Mouse (Mus musculus): ENCODE data around the gene Usp49.
"Not testable (repeated sequence)": the region's sequence is repeated elsewhere in the genome, so short reads cannot be mapped to it uniquely, and the experiment has no call there.

Gene Usp49

DNA sequence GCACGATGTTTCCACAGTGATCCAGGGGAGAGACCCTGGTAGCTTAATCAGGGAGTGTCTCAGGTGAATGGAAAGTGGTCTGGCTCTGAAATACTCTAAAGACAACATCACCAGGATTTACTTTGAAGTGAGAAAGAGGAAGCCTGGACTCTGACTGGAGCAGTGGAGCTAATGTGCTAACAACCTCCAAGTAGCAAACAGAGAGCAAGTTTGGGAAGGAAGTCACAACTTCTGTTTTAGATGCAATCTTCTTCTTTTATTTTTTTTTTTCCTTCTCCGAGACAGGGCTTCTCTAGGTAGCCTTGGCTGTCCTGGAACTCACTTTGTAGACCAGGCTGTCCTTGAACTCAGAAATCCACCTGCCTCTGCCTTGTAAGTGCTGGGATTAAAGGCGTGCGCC, 21.3 kb upstream of the Usp49 start:
- no peak for DNase-seq (ENCODE audit: low read depth, low spot score)

- DNase-seq (ENCODE audit: low read depth, low spot score), result peak; percentile 95
These were observed 19.4 kb upstream of the Usp49 start, which contains the start of the genes Bysl, Med20 and Gm20517 for GRCm38 (mm10) chr17:47610849-47611660. Gene Bysl (minus strand): TSS chr17:47611492. Gene Med20 (plus strand): TSS chr17:47611582. Gene Gm20517 (plus strand): TSS chr17:47611589.

DNA sequence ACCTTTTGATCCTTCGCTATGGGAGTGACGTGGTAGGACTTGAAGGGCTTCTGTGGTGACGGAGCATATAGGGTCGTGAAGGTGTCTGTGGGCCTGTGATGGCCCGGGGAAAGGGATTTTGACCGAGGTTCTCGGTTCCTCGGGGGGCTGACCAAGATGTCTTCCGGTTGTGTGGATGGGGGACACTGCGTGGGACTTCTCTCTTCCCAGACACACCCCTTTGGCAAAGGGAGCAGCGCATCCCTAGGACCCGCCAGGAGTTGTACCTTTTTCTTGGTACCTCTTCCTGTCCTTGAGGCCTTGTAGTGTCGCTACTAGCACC, 18.9 kb upstream of the Usp49 start:
- no peak for DNase-seq (ENCODE audit: low read depth, low spot score)

DNA sequence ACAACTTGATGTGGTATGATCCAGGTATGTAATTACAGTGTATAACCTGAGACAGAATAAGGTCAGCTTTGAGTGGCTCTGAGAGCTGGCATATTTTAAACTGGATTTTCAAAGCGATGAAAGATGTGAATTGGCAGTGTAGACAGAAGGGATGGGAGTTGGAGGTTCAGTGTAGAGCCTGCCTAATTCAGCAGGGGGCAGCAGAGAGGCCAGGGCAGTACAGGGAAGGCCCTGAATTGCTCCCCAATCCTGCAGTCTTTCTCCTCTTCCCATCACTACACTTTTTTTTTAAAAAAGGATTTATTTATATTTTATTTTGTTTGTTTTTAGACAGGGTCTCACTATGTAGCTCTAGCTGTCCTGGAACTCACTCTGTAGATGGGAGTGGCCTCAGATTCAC, 16.5 kb upstream of the Usp49 start:
- no peak for DNase-seq (ENCODE audit: low read depth, low spot score)

DNA sequence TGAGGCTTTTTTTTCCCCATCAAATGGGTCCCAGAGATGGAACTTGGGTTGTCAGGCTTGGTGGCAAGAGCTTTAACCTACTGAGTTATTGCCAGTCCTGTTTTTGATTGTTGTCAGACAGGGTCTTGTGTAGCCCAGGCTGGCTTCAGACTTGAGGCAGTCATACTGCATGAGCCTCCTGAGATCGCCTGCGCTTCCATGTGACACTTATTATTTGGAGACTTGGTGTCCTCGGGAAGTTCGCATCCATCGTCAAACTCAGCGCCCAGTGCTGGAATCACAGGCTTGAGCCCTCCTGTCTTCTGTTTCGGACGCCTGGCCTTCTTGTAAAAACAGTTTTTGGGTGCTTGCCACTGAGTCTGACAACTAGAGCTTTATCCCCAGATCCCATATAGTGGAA, 14.4 kb upstream of the Usp49 start:
- DNase-seq (ENCODE audit: low read depth, low spot score), result no peak

- DNase-seq (ENCODE audit: low read depth, low spot score), result no peak
These were observed 13.8 kb upstream of the Usp49 start for GRCm38 (mm10) chr17:47616652-47617051.

- DNase-seq (ENCODE audit: low read depth, low spot score), result no peak
These were observed 12.7 kb upstream of the Usp49 start for GRCm38 (mm10) chr17:47617605-47618307.

DNA sequence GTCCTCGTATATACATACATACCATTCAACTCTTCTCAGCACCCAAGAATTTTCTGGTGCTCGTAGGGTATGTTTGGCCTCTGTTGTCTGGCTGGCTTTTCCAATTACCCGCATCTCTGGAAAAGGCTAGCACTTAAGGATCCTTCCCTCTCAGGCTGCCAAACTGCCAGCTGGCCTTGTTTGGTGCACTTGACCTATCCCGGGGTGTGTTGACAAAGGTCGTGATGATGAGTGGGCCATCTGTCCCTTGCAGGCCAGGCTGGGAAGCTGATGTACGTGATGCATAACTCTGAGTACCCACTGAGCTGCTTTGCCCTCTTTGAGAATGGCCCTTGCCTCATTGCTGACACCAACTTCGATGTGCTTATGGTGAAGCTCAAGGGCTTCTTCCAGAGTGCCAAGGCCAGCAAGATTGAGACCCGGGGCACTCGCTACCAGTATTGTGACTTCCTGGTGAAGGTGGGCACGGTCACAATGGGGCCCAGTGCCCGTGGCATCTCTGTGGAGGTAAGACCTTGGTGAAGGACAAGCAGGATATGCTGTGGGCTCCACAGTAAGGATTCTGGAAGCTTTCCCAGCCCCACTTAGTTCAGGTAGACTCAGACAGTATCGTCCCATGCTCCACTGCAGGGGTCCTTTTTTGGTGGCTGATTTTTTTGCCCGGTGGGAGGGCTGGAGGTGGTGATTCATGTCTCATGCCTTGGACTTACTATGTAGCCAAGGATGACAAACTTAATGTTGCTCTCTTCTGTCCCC, 11.8 kb upstream of the Usp49 start:
- no peak for DNase-seq (ENCODE audit: low read depth, low spot score)

GRCm38 (mm10) chr17:47622912-47623554, 7.5 kb upstream of the Usp49 start:
- DNase-seq (ENCODE audit: low read depth, low spot score), result no peak

- DNase-seq (ENCODE audit: low read depth, low spot score), result not testable (repeated sequence)
These were observed 5.9 kb upstream of the Usp49 start for GRCm38 (mm10) chr17:47624572-47624971.

- DNase-seq (ENCODE audit: low read depth, low spot score), result no peak
These were observed 5.4 kb upstream of the Usp49 start for GRCm38 (mm10) chr17:47625088-47625487.

DNA sequence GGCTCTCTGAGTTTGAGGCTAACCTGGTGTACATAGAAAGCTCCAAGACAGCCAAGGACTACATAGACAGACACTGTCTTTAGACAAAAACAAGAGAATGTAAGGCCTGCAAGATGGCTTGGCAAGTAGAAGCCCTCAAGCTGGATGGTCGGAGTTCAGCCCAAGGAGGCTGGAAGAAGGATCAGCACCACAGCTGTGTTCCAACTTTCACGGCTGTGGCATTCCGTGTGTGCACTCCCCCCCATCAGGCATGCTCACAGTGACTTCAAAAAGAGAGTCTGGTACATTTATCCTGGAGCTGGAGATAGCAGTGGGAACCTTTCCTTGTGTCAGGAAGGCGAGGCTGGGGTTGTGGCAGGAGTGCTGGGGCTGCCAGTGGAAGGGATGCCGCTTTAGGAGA, 4.5 kb upstream of the Usp49 start:
- no peak for DNase-seq (ENCODE audit: low read depth, low spot score)

GRCm38 (mm10) chr17:47627791-47628190, 2.7 kb upstream of the Usp49 start:
- no peak for DNase-seq (ENCODE audit: low read depth, low spot score)

DNA sequence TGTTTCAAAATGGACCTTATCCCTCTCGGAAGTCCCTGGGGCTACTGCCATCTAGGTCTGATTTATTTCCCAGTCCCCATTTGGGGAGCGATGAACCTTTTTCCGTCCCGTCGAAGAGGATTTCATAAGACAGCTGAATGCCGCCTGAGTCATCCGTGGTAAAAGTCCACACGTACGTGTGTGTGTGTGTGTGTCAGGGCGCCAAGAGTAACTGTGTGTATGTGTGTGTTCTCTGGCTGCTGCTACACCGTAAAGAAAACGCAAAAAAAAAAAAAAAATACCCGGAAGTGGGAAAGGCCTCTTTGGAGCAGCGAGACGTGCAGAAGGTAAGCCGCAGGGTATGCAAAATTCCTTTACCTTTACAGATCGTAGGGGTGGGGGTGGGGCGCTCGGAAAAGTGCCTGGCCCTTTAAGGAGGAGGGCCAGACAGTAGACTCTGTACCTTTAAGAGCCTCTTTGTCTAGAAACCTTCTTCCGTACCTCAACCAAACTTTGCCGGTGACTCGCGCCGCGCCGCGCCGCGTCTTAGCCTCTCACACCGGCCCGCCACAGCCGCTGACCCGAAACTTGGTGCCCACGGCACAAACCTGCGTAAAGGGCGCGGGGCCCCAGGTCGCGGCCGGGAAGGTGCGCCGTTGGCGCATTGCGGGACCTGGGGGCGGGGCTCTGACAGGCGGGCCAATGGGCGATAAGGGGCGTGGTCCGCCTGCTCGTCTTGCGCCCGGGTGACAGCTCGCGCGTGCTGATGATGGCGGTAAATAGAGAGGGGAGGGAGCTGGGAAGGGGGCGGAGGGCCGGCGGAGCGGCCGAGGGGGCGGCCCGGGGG, 1.4 kb upstream of the Usp49 start:
- peak; percentile 82 for DNase-seq (ENCODE audit: low read depth, low spot score)

DNA sequence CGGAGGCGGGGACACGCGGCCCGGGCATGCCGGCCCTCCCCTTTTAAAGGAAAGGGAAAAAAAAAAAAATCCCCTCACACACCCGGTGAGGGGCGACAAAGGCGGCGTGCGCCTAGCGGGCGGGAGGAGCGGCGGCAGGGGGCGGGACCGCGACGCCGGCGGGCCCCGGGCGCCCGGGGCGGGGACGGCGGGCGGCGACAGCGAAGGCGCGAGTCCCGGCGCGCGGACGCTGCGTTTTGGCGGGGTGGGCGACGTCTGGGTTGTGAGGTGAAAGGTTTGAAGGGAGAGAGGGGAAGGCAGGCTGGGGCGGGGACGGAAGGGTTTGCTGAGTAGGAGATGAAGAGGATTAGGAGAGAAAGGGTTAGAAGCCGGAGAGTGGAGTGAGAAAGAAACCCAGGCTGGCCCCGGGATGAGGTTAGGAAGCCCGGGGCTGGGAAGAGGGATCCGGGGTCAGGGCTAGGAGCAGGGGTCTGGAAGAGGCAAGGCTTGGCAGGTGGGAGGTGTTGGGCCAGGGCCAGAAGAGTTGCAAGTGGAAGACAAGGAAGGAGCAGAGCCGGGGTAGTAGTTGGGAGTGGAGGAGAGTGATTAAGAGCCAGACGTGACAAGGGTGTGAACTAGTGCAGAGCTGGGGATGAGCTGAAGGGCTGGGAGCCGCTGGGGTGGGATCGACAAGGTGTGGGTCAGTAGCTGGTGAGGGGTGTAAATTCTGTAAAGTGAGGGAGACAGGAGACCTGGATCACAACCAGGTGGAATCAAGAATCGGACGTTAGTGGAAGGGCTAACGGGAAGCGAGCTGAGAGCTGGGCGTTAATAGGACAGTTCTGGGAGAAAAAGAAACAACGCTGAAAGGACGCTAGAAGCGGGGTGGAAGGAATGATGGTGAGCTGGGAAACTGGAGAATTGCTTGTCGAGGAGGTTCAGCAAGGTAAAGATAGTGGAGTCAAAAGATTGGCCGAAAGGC, 493 bp upstream of the Usp49 start:
- peak; percentile 29 for DNase-seq (ENCODE audit: low read depth, low spot score)

DNA sequence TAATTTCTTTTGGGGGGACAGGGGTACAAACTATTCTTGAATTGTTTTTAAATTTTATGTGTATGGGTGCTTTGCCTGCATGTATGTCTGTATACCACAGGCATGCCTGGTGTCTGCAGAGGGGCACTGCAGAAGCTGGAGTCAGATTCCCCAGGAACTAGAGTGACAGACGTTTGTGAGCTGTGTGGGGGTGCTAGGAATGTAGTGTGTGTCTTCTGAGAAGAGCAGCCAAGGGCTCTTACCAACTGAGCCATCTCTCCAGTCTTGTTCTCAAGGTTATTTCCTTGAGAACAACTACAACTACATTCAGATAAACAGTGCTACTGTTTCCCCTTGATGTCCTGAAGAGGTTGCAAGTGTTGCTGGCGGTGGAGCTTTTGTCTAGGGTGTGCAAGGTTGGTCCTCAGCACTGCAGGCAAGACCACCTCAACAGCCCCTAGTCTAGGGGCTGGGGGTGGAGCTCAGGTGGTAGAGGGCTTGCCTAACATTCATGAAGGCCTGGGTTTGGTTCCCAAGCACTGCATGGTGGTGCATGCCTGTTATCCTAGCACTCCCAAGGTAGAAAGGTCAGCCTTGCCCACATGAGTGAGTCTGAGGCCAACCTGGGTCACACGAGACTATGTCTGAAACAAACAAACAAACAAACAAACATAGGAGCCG, 1.8 kb downstream of the Usp49 start:
- no peak for DNase-seq (ENCODE audit: low read depth, low spot score)

DNA sequence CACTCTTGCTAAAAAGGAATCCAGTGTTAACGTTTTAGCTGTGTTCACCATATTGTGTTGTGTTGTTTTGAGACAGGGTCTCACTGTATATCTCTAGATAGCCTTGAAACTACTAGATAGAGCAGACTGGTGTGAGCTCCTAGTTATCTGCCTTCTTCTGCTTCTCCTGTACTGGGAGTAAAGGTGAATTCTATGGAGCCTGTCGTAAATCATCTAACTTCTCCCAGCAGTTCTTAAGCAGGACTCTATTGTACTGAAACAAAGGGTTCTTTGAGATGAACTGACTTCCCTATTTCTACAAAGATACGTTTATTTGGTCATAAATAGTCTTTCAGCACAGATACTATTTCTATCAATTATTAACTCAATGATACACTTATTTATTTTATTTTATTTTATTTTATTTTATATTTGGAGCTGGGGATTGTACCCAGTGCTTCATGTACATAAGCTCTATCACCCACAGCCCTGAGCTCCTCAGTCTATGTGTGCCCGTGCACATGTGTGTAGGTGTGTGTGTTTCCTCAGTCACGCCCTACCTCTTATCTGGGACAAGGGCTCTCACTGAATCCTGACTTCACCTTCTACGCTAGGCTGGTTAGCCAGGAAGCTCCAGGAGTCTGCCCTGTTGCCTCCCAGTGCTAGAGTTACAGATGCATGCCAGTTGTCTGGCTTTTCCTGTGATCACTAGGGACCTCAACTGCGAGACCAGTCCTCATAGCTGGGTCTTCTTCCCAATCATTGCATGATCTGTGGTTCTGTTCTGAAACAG, 3.7 kb downstream of the Usp49 start:
- DNase-seq (ENCODE audit: low read depth, low spot score), result no peak

DNA sequence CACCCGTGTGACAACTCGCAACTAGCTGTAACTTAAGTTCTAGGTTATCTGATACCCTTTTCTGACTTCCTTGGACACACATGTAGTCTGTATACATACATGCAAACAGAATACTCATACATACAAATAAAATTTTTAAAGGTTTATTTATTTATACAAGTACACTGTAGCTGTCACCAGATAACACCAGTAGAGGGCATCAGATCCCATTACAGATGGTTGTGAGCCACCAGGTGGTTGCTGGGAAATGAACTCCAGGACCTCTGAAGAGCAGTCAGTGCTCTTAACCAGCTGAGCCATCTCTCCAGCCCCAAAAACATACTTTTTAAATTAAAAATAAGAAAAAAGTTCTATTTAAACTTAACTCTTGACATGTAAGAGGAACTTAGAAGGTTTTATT, 12.5 kb downstream of the Usp49 start:
- DNase-seq (ENCODE audit: low read depth, low spot score), result no peak

DNA sequence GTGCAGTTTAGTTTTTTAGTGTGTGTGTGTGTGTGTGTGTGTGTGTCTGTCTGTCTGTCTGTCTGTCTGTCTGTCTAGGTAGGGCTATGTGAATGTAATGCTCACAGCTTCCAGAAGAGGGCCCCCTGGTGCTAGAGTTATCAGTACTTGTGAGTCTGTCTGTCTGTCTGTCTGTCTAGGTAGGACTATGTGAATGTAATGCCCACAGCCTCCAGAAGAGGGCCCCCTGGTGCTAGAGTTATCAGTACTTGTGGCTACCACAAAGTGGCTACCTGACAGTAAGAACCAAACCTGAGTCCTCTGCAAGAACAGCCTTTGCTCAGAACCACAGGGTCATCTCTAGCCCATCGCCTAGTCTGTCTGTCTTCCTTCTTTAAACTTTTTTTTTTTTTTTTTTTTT, 16.2 kb downstream of the Usp49 start:
- DNase-seq (ENCODE audit: low read depth, low spot score), result no peak
